19 mouse cellular contexts compared by ENCODE assay signal in the genomic region with DNA sequence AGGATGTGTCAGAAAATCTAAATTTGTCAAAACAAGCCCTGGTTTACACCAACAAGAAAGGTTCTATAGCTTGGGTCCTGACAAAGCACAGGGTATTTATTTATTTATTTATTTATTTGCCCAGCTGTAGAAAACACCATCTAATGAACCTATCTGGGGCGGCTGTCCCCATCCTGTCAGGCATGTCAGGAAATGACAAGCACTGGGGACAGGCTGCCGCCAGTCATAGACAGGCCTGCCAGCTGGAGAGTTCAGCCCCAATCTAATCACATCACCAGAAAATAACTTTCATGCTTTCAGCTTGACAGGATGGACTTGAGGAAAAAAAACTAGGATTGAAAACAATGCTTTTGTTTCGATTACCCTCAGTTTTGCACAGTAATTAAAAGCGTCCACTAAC. TPM values are rescaled to one million over a fixed set of nuclear protein-coding genes. Genes with fewer than 3 reads are reported as not detected.
DNase-seq lines count a peak whose midpoint lies in the region; ATAC-seq and TF ChIP-seq lines count a peak whose summit lies in the region.
"Had no signal": no experiment of that assay in that cellular context is flagged by ENCODE, and none has a peak within 500 bp of the region (broad histone marks: within the 10 kb centered on the region; RNA-seq: fewer than 3 reads in every experiment).

No protein-coding gene starts in this region.

- no peak overlapping the region for H3K27ac ChIP-seq in forebrain, embryonic 14.5 days (ENCODE audit: low read depth, low read length)
- H3K27ac ChIP-seq in forebrain, embryonic 10.5 days = no peak overlapping the region
- peak overlapping the region; percentile 78 for H3K27ac ChIP-seq in hindbrain, embryonic 15.5 days (replicated peaks)
- H3K27ac ChIP-seq in midbrain, embryonic 16.5 days (ENCODE audit: low read length) = peak overlapping the region; percentile 90
- H3K27ac ChIP-seq: embryonic facial prominence, embryonic 15.5 days; heart, embryonic 10.5 days; limb, embryonic 15.5 days; macrophage had no signal

- no peak overlapping the region for H3K9ac ChIP-seq in forebrain, embryonic 14.5 days (ENCODE audit: low read length)
- H3K9ac ChIP-seq in hindbrain, embryonic 15.5 days = no peak overlapping the region
- no peak overlapping the region for H3K9ac ChIP-seq in midbrain, embryonic 16.5 days (ENCODE audit: low read depth, low read length)
- H3K9ac ChIP-seq: embryonic facial prominence, embryonic 15.5 days; limb, embryonic 15.5 days; liver, postnatal 0 days had no signal

- no peak for TF ChIP-seq POLR2A in brain, embryonic 14.5 days (IDR thresholded peaks at IDR 0.05; ENCODE audit: borderline replicate concordance, extremely low read depth, insufficient read depth, insufficient read length, poor library complexity, severe bottlenecking)

- H3K27me3 ChIP-seq in forebrain, embryonic 14.5 days (replicated peaks; ENCODE audit: control insufficient read depth, insufficient read depth, low read length) = peaks cover 10% of the 10 kb centered on the region; the same call in 1 of the 2 replicates
- peaks cover 29% of the 10 kb centered on the region for H3K27me3 ChIP-seq in forebrain, embryonic 10.5 days (ENCODE audit: poor library complexity, severe bottlenecking)
- no peaks in the 10 kb centered on the region for H3K27me3 ChIP-seq in hindbrain, embryonic 15.5 days
- no peaks in the 10 kb centered on the region for H3K27me3 ChIP-seq in midbrain, embryonic 16.5 days (ENCODE audit: control insufficient read depth, insufficient read depth, low read depth, low read length)
- H3K27me3 ChIP-seq: embryonic facial prominence, embryonic 15.5 days; limb, embryonic 15.5 days had no signal

- 64% methylated on average over 4 of the region's 4 CpGs for WGBS in forebrain, embryonic 14.5 days
- 80% methylated on average over 4 of the region's 4 CpGs for WGBS in forebrain, embryonic 10.5 days
- 49% methylated on average over 4 of the region's 4 CpGs for WGBS in hindbrain, embryonic 15.5 days
- WGBS in midbrain, embryonic 16.5 days = 43% methylated on average over 4 of the region's 4 CpGs

- DNase-seq in forebrain, embryonic 14.5 days (ENCODE audit: low spot score) = no peak
- DNase-seq in forebrain, embryonic 10.5 days (ENCODE audit: extremely low spot score, low spot score) = no peak
- DNase-seq in brain, embryonic 14.5 days (ENCODE audit: low read depth) = peak; percentile 64
- no peak for DNase-seq in urinary bladder, adult 2 months (ENCODE audit: low spot score)
- DNase-seq in natural killer cell, adult 2 months (ENCODE audit: low spot score in 2 of 2) = no peak
- DNase-seq in c-Kit-positive CD71-positive TER-119-positive erythroid progenitor cells, embryonic 14.5 days (ENCODE audit: low spot score) = no peak
- DNase-seq: B cell, adult 2 months; cerebellum, adult 8-10 months; gastrocnemius, postnatal 14 days; kidney, adult 9 months; liver, postnatal 0 days; right cerebral cortex, postnatal 25 days had no signal

- no peak for TF ChIP-seq CTCF in brain, embryonic 14.5 days (IDR thresholded peaks at IDR 0.05; ENCODE audit: borderline replicate concordance, extremely low read depth, insufficient read depth, insufficient read length)

- H3K36me3 ChIP-seq in forebrain, embryonic 14.5 days (ENCODE audit: control insufficient read depth, insufficient read depth, low read length) = no peaks in the 10 kb centered on the region
- H3K36me3 ChIP-seq in forebrain, embryonic 10.5 days (replicated peaks) = no peaks in the 10 kb centered on the region
- no peaks in the 10 kb centered on the region for H3K36me3 ChIP-seq in hindbrain, embryonic 15.5 days
- no peaks in the 10 kb centered on the region; the same call in 1 of the 2 replicates for H3K36me3 ChIP-seq in midbrain, embryonic 16.5 days (ENCODE audit: control insufficient read depth, insufficient read depth, low read length)
- H3K36me3 ChIP-seq: embryonic facial prominence, embryonic 15.5 days; heart, embryonic 10.5 days; limb, embryonic 15.5 days had no signal

- peak; percentile 47; the same call in 1 of the 2 replicates for ATAC-seq in forebrain, embryonic 14.5 days
- ATAC-seq in hindbrain, embryonic 15.5 days (ENCODE audit: low FRiP score, low read depth) = peak; percentile 61; the same call in 1 of the 2 replicates
- ATAC-seq in midbrain, embryonic 16.5 days = peak; percentile 43
- ATAC-seq: liver, postnatal 0 days had no signal

- peaks cover 6% of the 10 kb centered on the region; the same call in 1 of the 2 replicates for H3K4me1 ChIP-seq in forebrain, embryonic 14.5 days (ENCODE audit: control insufficient read depth, insufficient read depth, low read length)
- peaks cover 18% of the 10 kb centered on the region for H3K4me1 ChIP-seq in forebrain, embryonic 10.5 days
- peaks cover 23% of the 10 kb centered on the region for H3K4me1 ChIP-seq in hindbrain, embryonic 15.5 days (replicated peaks)
- H3K4me1 ChIP-seq in midbrain, embryonic 16.5 days (ENCODE audit: control insufficient read depth, insufficient read depth, low read length) = peaks cover 31% of the 10 kb centered on the region
- H3K4me1 ChIP-seq: embryonic facial prominence, embryonic 15.5 days; limb, embryonic 15.5 days had no signal

- no peak overlapping the region for H3K4me2 ChIP-seq in forebrain, embryonic 14.5 days (ENCODE audit: low read length)
- no peak overlapping the region for H3K4me2 ChIP-seq in hindbrain, embryonic 15.5 days
- no peak overlapping the region for H3K4me2 ChIP-seq in midbrain, embryonic 16.5 days (ENCODE audit: low read length)
- H3K4me2 ChIP-seq: embryonic facial prominence, embryonic 15.5 days; limb, embryonic 15.5 days had no signal

- no peak overlapping the region for H3K4me3 ChIP-seq in forebrain, embryonic 14.5 days (ENCODE audit: low read depth, low read length)
- H3K4me3 ChIP-seq in forebrain, embryonic 10.5 days = no peak overlapping the region
- no peak overlapping the region for H3K4me3 ChIP-seq in hindbrain, embryonic 15.5 days
- no peak overlapping the region for H3K4me3 ChIP-seq in midbrain, embryonic 16.5 days (ENCODE audit: low read depth, low read length)
- H3K4me3 ChIP-seq: embryonic facial prominence, embryonic 15.5 days; heart, embryonic 10.5 days; limb, embryonic 15.5 days had no signal

- H3K9me3 ChIP-seq in forebrain, embryonic 14.5 days (replicated peaks; ENCODE audit: control insufficient read depth, low read length) = no peaks in the 10 kb centered on the region
- no peaks in the 10 kb centered on the region for H3K9me3 ChIP-seq in forebrain, embryonic 10.5 days
- H3K9me3 ChIP-seq in hindbrain, embryonic 15.5 days = no peaks in the 10 kb centered on the region
- no peaks in the 10 kb centered on the region for H3K9me3 ChIP-seq in midbrain, embryonic 16.5 days (replicated peaks; ENCODE audit: control insufficient read depth, low read length, poor library complexity, severe bottlenecking)
- H3K9me3 ChIP-seq: embryonic facial prominence, embryonic 15.5 days; heart, embryonic 10.5 days; limb, embryonic 15.5 days had no signal

RNA-seq across cellular contexts. Expression of a gene that starts 39.7 kb away (rescaled TPM):
- polyA plus RNA-seq in forebrain, embryonic 14.5 days (2014; fragmentation: Nextera tagmentation; extraction: Ambion mirVana) = 18.2 and 20.6 TPM in 2 replicates
- 6.9 and 7.2 TPM in 2 replicates for polyA plus RNA-seq in forebrain, embryonic 10.5 days (2016; fragmentation: Nextera tagmentation; extraction: Ambion mirVana)
- polyA plus RNA-seq in brain, embryonic 14.5 days (2012; rRNA removed) = 49.1 and 90.4 TPM in 2 replicates
- polyA plus RNA-seq in hindbrain, embryonic 15.5 days (2015; fragmentation: Nextera tagmentation; extraction: Ambion mirVana) = 169 and 177 TPM in 2 replicates
- 136 and 156 TPM in 2 replicates for polyA plus RNA-seq in midbrain, embryonic 16.5 days (2015; fragmentation: Nextera tagmentation; extraction: Ambion mirVana)
- polyA plus RNA-seq in urinary bladder, adult 2 months (2012; rRNA removed) = 0.50 and 0.53 TPM in 2 replicates
- polyA plus RNA-seq: liver, postnatal 0 days; macrophage; testis, adult 2 months had no signal

Comparison
In these comparisons a context has a peak if more than half of its experiments do, and no peak if none do; other contexts are left out.
1. H3K27ac ChIP-seq: peak in hindbrain, embryonic 15.5 days (single experiment) and midbrain, embryonic 16.5 days (single experiment); none in forebrain, embryonic 14.5 days (single experiment) and forebrain, embryonic 10.5 days (single experiment).
2. Peak in every context shown above with its lines, with median percentiles within 50 percentile points of each other: ATAC-seq.